Mouse (Mus musculus): ENCODE measurements around the gene Gfod1. TPM values are rescaled to one million over a fixed set of nuclear protein-coding genes. Genes with fewer than 3 reads are reported as not detected.

The Gfod1 gene
- total and polyA plus RNA-seq, 3 experiments, result 0.30 to 0.70 (median 0.36) TPM

DNA sequence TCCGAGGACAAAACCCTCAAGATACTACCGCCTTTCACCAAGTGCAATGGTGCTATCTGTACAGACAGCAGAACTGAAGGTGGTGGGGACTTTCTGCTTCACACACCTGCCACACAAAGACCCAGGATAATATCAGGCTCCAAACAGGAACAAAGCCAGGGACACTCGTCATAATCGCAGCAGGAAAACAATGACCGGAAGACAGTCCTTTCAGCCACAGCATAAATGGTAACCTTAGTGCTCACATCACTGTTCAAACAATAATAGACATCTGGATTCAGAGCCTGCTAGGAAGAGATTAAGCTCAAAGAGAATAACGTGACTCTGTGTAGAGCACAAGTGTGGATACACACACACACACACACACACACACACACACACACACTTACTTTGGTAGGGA is 67.3 kb downstream of the Gfod1 start:
- Histone ChIP-seq H3K4me3 (replicated peaks in 1 of 3; ENCODE audit: low read depth in 2 of 3, low read length in 2 of 3, poor library complexity in 1 of 3) (no peak overlapping the region), H3K4me2 (ENCODE audit: insufficient read depth, low read depth, poor library complexity, severe bottlenecking) (no peak overlapping the region), H3K9ac (ENCODE audit: insufficient read depth, low read depth) (no peak overlapping the region), H3K4me1 (ENCODE audit: control insufficient read depth in 1 of 2, insufficient read depth in 2 of 2) (peaks cover 10 to 20% of the 10 kb centered on the region in 2 experiments), H3K79me2 (replicated peaks; ENCODE audit: control insufficient read depth, extremely low read depth, insufficient read depth, poor library complexity, severe bottlenecking) (no peaks in the 10 kb centered on the region), H3K9me3 (replicated peaks; ENCODE audit: low read length) (no peaks in the 10 kb centered on the region), H3K27me3 (replicated peaks) (no peaks in the 10 kb centered on the region), H3K36me3 (replicated peaks in 1 of 2; ENCODE audit: control insufficient read depth in 1 of 2, insufficient read depth in 1 of 2, low read length in 1 of 2) (no peaks in the 10 kb centered on the region), H3K27ac (ENCODE audit: insufficient read depth, low read depth) (no peak overlapping the region)
- in situ Hi-C loops (cut with MboI; ENCODE audit: low pct_ligation_motif_present, low pct_unique_long_range_greater_than_20kb, low sequenced_read_pairs) (no loop called here), dilution Hi-C loops (cut with MboI; ENCODE audit: extremely low pct_ligation_motif_present, extremely low pct_unique_long_range_greater_than_20kb, low sequenced_read_pairs) (no loop called here)
- TF ChIP-seq ELF1 (IDR thresholded peaks at IDR 0.05; ENCODE audit: low read depth, low read length), result no peak
- no peak for TF ChIP-seq TBP (conservative IDR thresholded peaks at IDR 0.05; ENCODE audit: low read depth, low read length)
- no peak for TF ChIP-seq CTCF (conservative IDR thresholded peaks at IDR 0.05 in 1 of 2, IDR thresholded peaks at IDR 0.05 in 1 of 2; ENCODE audit: low read depth in 2 of 2, low read length in 2 of 2)
- TF ChIP-seq SMC3 (IDR thresholded peaks at IDR 0.05; ENCODE audit: low read depth, low read length), result no peak
- DNase-seq (ENCODE audit: extremely low read depth), result no peak

DNA sequence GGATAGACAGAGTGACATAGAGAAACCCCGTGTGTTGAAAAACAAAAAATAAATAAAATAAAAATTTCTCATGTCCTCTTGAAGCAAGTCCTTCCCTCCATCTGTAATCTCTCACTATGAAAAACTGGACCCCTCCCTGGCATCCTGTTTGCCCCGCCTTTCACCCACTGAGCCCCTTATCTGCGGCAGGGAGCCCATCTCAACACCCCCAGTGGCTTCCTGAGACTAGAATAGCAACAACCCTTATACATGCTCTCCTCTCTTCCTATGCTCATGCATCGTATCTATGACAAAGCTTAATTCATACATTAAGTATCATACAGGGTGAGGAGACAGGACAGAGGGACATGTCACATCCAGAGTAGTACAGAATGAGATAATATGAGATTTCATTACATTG is 68.0 kb downstream of the Gfod1 start:
- Histone ChIP-seq H3K4me3 (replicated peaks in 1 of 3; ENCODE audit: low read depth in 2 of 3, low read length in 2 of 3, poor library complexity in 1 of 3) (no peak overlapping the region), H3K9ac (ENCODE audit: insufficient read depth, low read depth) (no peak overlapping the region), H3K9me3 (replicated peaks; ENCODE audit: low read length) (no peaks in the 10 kb centered on the region), H3K27me3 (replicated peaks) (no peaks in the 10 kb centered on the region), H3K27ac (ENCODE audit: insufficient read depth, low read depth) (no peak overlapping the region), H3K36me3 (replicated peaks in 1 of 2; ENCODE audit: control insufficient read depth in 1 of 2, insufficient read depth in 1 of 2, low read length in 1 of 2) (no peaks in the 10 kb centered on the region), H3K4me2 (ENCODE audit: insufficient read depth, low read depth, poor library complexity, severe bottlenecking) (no peak overlapping the region), H3K4me1 (ENCODE audit: control insufficient read depth in 1 of 2, insufficient read depth in 2 of 2) (peaks cover 6 to 14% of the 10 kb centered on the region in 2 experiments), H3K79me2 (replicated peaks; ENCODE audit: control insufficient read depth, extremely low read depth, insufficient read depth, poor library complexity, severe bottlenecking) (no peaks in the 10 kb centered on the region)
- in situ Hi-C loops (cut with MboI; ENCODE audit: low pct_ligation_motif_present, low pct_unique_long_range_greater_than_20kb, low sequenced_read_pairs) (no loop called here), dilution Hi-C loops (cut with MboI; ENCODE audit: extremely low pct_ligation_motif_present, extremely low pct_unique_long_range_greater_than_20kb, low sequenced_read_pairs) (no loop called here)
- TF ChIP-seq POLR2A (IDR thresholded peaks at IDR 0.05; ENCODE audit: low read depth, low read length) (no peak), MYC (IDR thresholded peaks at IDR 0.05; ENCODE audit: low read depth, low read length) (no peak), POLR2AphosphoS2 (IDR thresholded peaks at IDR 0.05; ENCODE audit: low read depth, low read length) (no peak)
- DNase-seq (ENCODE audit: extremely low read depth), result no peak

DNA sequence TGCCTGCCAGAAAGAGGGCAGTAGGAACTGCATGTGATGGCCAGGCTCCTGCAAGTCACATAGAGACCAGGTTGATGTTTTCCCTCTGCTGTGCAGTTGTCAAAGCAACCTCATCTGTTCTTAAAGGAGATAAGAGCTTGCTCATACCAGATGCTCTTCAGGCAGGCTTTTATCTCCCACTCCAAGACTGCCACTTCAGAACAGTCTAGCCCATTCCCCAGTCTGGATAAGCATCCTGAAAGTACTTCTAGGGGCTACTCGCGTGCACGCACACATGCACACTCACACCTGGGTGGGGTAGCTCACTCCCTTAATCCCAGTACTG is 68.4 kb downstream of the Gfod1 start:
- dilution Hi-C loops (cut with MboI; ENCODE audit: extremely low pct_ligation_motif_present, extremely low pct_unique_long_range_greater_than_20kb, low sequenced_read_pairs) (no loop called here), in situ Hi-C loops (cut with MboI; ENCODE audit: low pct_ligation_motif_present, low pct_unique_long_range_greater_than_20kb, low sequenced_read_pairs) (no loop called here)
- H3K9ac ChIP-seq (ENCODE audit: insufficient read depth, low read depth), result no peak overlapping the region
- H3K4me3 ChIP-seq (replicated peaks in 1 of 3; ENCODE audit: low read depth in 2 of 3, low read length in 2 of 3, poor library complexity in 1 of 3), result no peak overlapping the region
- no peaks in the 10 kb centered on the region for H3K36me3 ChIP-seq (replicated peaks in 1 of 2; ENCODE audit: control insufficient read depth in 1 of 2, insufficient read depth in 1 of 2, low read length in 1 of 2)
- no peak for TF ChIP-seq POLR2AphosphoS2 (IDR thresholded peaks at IDR 0.05; ENCODE audit: low read depth, low read length)
- no peak for TF ChIP-seq MAZ (IDR thresholded peaks at IDR 0.05; ENCODE audit: low read depth, low read length)
- TF ChIP-seq SMC3 (IDR thresholded peaks at IDR 0.05; ENCODE audit: low read depth, low read length), result no peak
- TF ChIP-seq MAX (IDR thresholded peaks at IDR 0.05; ENCODE audit: low read length), result no peak
- TF ChIP-seq CTCF (conservative IDR thresholded peaks at IDR 0.05 in 1 of 2, IDR thresholded peaks at IDR 0.05 in 1 of 2; ENCODE audit: low read depth in 2 of 2, low read length in 2 of 2), result no peak
- no peak for TF ChIP-seq USF2 (conservative IDR thresholded peaks at IDR 0.05; ENCODE audit: low read depth, low read length)
- TF ChIP-seq UBTF (IDR thresholded peaks at IDR 0.05; ENCODE audit: low read depth, low read length), result no peak
- TF ChIP-seq ZMIZ1 (IDR thresholded peaks at IDR 0.05; ENCODE audit: low read depth, low read length), result no peak
- no peak for TF ChIP-seq CHD1 (IDR thresholded peaks at IDR 0.05; ENCODE audit: low read depth, low read length)
- no peak for TF ChIP-seq ZKSCAN1 (IDR thresholded peaks at IDR 0.05; ENCODE audit: borderline replicate concordance, low read depth, low read length)
- TF ChIP-seq ZNF384 (IDR thresholded peaks at IDR 0.05; ENCODE audit: low read depth, low read length), result no peak
- no peak for TF ChIP-seq MAFK (IDR thresholded peaks at IDR 0.05; ENCODE audit: insufficient replicate concordance, low read length)
- no peak for TF ChIP-seq BHLHE40 (IDR thresholded peaks at IDR 0.05; ENCODE audit: low read depth, low read length)
- no peak for TF ChIP-seq JUN (IDR thresholded peaks at IDR 0.05; ENCODE audit: insufficient read depth, low read depth, low read length)
- TF ChIP-seq KAT2A (IDR thresholded peaks at IDR 0.05; ENCODE audit: insufficient replicate concordance, low read length), result no peak
- no peak for TF ChIP-seq MYC (IDR thresholded peaks at IDR 0.05; ENCODE audit: low read depth, low read length)
- TF ChIP-seq RCOR1 (conservative IDR thresholded peaks at IDR 0.05; ENCODE audit: low read depth, low read length), result no peak
- TF ChIP-seq NRF1 (IDR thresholded peaks at IDR 0.05; ENCODE audit: low read depth, low read length), result no peak
- no peak for TF ChIP-seq POLR2A (IDR thresholded peaks at IDR 0.05; ENCODE audit: low read depth, low read length)
- no peak overlapping the region for H3K4me2 ChIP-seq (ENCODE audit: insufficient read depth, low read depth, poor library complexity, severe bottlenecking)
- no peak overlapping the region for H3K27ac ChIP-seq (ENCODE audit: insufficient read depth, low read depth)
- H3K27me3 ChIP-seq (replicated peaks), result no peaks in the 10 kb centered on the region
- no peak for DNase-seq (ENCODE audit: extremely low read depth)
- no peaks in the 10 kb centered on the region for H3K79me2 ChIP-seq (replicated peaks; ENCODE audit: control insufficient read depth, extremely low read depth, insufficient read depth, poor library complexity, severe bottlenecking)
- peaks cover 3 to 9% of the 10 kb centered on the region in 2 experiments for H3K4me1 ChIP-seq (ENCODE audit: control insufficient read depth in 1 of 2, insufficient read depth in 2 of 2)
- no peaks in the 10 kb centered on the region for H3K9me3 ChIP-seq (replicated peaks; ENCODE audit: low read length)
